Mouse (Mus musculus): Measurements from ENCODE around the gene Fam186b.

DNA sequence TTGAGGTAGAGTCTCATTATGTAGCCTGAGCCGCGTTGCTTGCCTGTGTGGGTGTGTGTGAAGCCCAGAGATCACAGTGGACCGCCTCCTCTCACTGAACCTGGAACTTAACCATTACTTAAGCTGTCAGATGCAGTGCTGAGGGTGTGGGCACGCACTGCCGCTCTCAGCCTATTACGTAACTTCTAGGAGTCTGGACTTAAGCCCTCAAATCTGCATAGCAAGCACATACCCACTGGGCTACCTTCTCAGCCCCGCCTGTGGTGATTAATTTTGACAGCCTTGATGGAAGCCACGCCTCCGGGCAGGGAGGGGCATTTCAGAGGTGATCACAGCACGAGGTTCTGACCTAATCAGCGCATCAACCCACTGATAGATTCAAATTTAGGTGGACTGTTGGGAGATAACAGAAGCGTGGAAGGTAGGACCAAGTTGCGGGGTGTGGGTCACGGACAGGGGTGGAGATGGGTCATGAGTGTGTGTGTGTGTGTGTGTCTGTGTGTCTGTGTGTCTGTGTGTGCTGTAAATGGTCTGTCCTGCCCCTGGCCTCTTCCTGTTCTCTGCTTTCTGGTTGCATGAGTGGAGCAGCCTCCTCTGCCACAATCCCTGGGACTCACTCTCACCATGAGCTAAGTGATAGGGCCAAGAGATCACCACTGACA lies 11.0 kb downstream of the Fam186b start:
- no peak for TF ChIP-seq CTCF (IDR thresholded peaks at IDR 0.05; ENCODE audit: low read depth, low read length)
- TF ChIP-seq POLR2A (IDR thresholded peaks at IDR 0.05; ENCODE audit: insufficient read depth, low read length) = no peak
- TF ChIP-seq EP300 (IDR thresholded peaks at IDR 0.05; ENCODE audit: insufficient read depth, low read depth, low read length) = no peak

All from ES-Bruce4 (cell line).